Mouse (Mus musculus): Measurements from ENCODE around the gene Nfix.

Nfix gene

DNA sequence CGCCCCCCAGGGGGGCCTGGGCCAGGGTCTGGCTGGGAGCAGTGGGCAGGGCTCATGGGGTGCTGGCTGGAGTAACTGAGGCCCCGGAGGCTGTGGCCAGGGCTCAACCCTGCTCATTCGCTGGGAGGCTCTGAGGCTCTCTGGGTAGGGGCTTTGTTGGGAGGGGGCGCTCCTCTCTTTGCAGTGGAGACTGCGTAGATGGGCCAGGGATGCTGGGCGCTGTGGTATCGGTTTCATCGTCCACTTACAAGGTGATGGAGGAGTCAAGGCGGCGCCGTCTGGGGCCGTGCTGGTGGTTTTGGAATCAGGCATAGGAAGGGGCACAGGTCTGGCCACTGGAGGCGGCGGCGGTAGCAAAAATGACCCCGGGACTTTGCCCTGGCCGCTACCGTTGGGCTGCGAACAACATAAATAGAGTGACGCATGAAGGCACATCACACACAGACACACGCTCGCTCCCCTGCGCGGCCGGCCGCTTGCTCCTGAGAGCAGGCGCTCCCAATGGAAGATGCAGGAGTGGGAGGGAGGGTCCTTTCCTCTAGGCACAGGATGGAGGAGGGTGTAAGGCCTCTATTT lies 84.2 kb downstream of the Nfix start:
- no peak for DNase-seq (ENCODE audit: low spot score)

DNA sequence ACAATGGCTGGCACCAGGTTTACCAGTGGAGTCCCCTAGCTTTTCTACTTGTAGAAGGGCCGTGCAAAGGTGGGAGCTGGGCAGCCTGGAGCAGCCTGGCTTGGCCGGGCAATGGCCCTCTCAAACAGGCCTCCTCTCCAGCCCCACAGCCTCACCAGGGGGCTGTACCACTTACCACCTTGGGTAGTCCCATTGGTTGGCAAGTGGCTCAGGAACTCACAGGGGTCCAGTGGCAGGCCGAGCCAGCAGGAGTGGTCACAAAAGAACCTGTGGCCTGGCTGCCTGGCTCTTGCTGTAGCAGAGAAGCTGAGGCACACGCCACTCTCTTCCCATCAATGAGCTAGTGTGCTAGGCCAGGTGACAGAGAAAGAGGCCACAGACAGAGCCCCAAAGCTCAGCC lies 86.0 kb downstream of the Nfix start:
- DNase-seq (ENCODE audit: low spot score) = no peak

DNA sequence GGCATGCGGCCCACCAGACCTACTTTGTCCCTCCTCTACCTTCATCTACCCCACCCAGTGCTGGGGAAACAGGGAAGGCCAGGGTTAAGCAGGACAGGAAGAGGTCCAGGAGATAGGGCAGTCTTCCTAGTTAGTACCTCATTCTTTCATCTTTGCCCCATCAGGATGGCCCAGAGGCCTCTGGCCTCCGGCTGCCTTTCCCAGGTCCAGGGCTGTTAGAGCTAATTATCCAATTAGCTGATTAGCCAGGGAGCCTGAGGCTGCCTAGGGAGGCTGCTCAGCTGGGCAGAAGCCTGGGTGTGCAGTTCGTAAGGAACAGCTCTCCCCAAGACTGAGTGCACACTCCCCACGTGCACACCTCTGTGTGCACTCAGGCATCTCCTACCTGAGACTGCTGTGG lies 86.8 kb downstream of the Nfix start:
- no peak for DNase-seq (ENCODE audit: low spot score)

GRCm38 (mm10) chr8:84712759-84713120 lies 87.4 kb downstream of the Nfix start:
- no peak for DNase-seq (ENCODE audit: low spot score)

- DNase-seq (ENCODE audit: low spot score) = no peak
Measured at GRCm38 (mm10) chr8:84711933-84712758, 88.0 kb downstream of the Nfix start.

DNA sequence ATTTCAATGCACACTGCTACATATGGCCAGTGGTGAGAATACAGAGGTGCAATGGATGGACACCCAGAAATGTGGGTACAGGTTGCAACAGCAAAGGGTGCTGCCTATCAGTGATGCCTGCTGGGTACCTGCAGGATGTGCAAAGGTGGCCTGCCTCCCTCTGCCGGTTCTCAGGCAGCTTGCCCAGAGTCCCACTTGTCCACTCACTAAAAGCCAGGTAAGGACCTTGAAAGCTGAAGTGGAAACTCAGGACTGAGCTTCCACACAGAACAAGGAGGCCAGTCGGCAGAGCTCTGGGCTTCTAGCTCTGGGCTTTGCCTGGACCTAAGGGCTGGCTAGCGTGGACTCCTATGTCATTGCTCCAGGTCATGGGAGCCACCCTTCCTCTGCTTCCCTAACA lies 88.8 kb downstream of the Nfix start:
- no peak for DNase-seq (ENCODE audit: low spot score)

- DNase-seq (ENCODE audit: low spot score) = no peak
Measured at GRCm38 (mm10) chr8:84709931-84710330, 90.2 kb downstream of the Nfix start.

- peak; percentile 85 for DNase-seq (ENCODE audit: low spot score)
Measured at GRCm38 (mm10) chr8:84708774-84709475, 91.2 kb downstream of the Nfix start.

DNA sequence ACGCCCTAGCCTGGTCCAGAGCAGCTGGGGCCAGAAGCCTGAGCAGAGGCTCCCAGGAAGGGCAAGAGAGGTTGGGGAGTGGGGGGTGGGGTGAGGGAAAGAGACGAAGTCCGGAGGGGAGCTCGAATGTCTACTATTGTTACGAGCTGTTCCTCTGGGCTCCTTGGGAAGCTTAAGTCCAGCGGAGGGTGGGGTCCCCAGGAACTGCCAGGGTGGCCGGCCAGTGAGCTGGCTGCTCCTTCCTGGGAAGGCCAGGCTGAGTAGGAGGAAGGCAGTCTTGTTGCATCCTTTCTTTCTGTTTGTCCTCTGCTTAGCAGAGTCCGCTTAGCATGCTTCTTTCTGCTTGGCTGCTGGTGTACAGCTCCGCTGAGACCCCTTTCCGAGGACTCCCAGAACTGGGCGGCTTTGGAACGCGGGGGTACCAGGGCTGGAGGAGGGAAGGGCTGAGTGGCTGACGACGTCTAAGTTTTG lies 92.0 kb downstream of the Nfix start:
- no peak for DNase-seq (ENCODE audit: low spot score)

DNA sequence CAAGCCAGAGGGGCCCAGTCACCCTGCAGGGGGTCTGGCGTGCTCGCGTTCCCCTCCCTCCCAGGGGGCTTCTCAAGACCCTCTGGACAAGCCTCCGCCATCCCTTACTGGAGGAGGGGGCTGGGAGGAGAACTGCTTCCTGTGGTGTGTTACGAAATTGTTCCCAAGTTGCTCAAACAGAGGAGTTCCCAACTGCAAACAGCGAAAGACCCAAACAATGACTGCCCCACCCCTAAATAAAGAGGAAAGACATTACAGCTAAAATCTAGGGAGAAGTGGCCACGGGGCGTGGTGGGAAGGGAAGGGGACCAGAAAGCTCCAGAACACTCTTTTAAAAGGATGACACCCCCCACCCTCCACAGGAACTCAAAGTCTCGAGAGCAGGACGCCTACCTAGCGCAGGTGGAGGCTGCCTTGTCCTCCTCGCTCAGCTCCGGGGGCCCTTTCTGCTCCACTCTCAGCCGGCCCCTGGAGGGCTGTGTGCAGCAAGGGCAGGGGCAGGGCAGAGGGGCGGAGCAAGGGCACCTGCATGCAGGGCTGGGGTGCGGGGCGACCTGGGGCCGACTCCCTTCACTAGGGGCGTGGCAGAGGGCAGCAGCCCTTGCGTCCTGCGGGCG lies 92.8 kb downstream of the Nfix start:
- DNase-seq (ENCODE audit: low spot score) = no peak

DNA sequence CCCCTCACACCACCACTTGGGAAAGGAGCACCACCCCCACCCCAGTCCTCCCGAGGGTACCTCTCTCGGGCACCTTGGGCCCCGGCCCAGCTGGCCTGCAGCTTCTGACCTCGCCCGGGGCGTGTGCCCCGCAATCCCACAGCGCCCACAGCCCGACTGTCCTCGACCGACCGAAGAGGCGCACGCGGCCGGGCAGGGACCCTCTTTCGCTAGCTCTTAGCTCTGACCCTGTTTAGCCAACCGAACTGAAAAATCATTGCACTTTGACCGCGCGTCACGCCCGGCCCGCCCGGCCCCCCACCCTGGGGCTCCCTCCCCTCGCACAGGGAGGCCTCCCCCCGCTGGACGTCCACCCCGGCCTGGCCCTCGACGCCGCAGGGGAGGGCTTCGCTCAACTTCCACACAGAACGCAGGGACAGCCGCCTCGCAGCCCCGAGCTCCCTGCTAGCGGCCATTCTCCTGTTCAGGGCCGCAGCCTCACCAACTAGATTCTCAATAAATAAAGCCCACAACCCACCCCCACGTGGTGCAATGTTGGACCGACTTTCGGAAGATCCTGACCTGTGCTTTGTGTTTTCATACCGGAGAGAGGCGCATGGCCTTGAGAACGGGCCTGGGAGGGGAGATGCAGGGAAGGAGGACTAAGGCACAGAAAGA lies 93.4 kb downstream of the Nfix start:
- DNase-seq (ENCODE audit: low spot score) = no peak

- DNase-seq (ENCODE audit: low spot score) = no peak
Measured at GRCm38 (mm10) chr8:84705960-84706359, 94.2 kb downstream of the Nfix start.

- no peak for DNase-seq (ENCODE audit: low spot score)
Measured at GRCm38 (mm10) chr8:84704867-84705831, 95.0 kb downstream of the Nfix start.

GRCm38 (mm10) chr8:84704356-84704755 lies 95.8 kb downstream of the Nfix start:
- no peak for DNase-seq (ENCODE audit: low spot score)

DNA sequence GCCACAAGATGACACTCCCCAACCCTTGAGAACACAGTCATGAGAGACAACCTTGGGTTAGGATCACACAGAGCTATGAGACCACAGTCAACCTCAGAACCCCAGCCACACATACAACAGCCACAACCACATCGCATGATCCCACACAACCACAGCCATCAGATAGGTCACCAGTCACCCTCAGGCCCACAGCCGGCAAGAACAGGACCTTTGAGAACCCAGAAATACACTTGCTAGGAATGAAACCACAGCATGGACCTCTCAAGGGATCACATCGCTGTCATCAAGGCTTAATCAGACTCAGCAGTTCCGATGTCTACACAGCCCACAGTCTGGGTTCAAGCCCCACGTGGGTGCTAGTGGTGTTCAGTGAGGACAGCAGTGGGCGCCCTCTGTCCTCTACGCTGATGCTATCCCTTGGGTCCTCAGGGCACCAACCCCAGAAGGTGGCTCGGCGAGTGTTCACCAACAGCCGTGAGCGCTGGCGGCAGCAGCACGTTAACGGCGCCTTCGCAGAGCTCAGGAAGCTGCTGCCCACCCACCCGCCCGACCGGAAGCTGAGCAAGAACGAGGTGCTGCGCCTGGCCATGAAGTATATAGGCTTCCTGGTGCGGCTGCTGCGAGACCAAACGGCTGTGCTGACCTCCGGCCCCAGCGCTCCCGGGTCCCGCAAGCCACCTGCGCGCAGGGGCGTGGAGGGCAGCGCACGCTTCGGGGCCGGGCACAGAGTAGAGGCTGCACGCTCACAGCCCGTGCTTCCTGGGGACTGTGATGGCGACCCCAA lies 96.5 kb downstream of the Nfix start:
- no peak for DNase-seq (ENCODE audit: low spot score)

- no peak for DNase-seq (ENCODE audit: low spot score)
Measured at GRCm38 (mm10) chr8:84702963-84703465, 97.1 kb downstream of the Nfix start.

GRCm38 (mm10) chr8:84702561-84702960 lies 97.6 kb downstream of the Nfix start:
- DNase-seq (ENCODE audit: low spot score) = no peak

DNA sequence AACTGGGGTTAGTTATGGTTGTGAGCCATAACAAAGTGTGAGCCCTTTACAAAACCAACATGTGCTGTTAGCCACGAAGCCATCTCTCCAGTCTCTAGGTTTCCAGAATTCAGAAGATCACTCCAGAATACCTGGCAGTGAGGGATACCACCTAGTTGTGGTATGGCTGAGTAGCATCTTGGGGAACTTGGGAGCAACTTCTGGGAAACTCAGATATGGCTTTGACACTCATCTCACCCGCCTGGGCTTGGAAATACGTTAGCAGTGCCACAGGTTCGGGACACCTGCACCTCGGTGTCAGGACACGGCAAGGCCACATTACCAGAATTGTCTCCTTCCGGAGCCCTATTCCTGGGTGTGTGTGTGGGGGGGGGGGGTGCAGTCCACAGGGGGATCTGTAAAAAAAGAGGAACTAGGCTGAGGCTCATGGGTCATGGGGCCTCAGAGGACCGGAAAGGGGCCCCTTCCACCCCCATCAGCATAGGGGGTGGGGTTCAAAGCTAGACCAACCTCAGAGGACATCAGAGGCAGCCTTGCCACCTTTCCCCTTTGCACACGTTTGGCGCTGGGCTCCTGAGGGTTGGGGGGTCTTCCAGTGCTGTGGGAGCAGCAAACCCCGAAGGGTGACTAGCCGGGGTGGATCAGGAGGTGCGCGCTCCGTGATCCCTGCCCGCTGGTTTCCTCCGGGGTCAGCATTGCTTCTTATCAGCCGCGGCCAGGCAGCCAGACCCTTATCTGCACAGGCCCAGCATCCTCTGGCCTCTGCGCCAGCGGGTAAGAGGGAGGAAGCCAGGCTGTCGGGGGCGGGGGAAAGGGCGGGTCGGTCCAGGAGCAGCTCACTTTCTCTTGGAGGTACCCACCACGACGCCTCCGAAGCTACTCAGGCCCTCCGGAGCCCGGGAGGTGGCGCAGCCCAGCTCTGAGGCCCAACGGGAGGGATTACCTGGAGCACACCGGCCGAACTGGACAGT lies 98.9 kb downstream of the Nfix start, which contains the start of gene Lyl1:
Gene Lyl1 (plus strand): TSS at position 517 of the 971 bp plus-strand sequence.
- no peak for DNase-seq (ENCODE audit: low spot score)

GRCm38 (mm10) chr8:84700526-84700925 lies 99.6 kb downstream of the Nfix start:
- DNase-seq (ENCODE audit: low spot score) = no peak

Data from ovary, postnatal 14 days (tissue).